Mouse (Mus musculus): ENCODE data around the gene Cers6. TPM values are rescaled to one million over a fixed set of nuclear protein-coding genes. Genes with fewer than 3 reads are reported as not detected.

Gene Cers6
- total RNA-seq, 1 experiment from 2014 or later, result 16.4 TPM

GRCm38 (mm10) chr2:69098701-69099100, 237.5 kb downstream of the Cers6 start:
- no peak for ATAC-seq (replicated peaks; ENCODE audit: low read depth, poor library complexity, severe bottlenecking)

GRCm38 (mm10) chr2:69099147-69099546, 237.9 kb downstream of the Cers6 start:
- no peak for ATAC-seq (replicated peaks; ENCODE audit: low read depth, poor library complexity, severe bottlenecking)

GRCm38 (mm10) chr2:69100706-69101105, 239.5 kb downstream of the Cers6 start:
- ATAC-seq (replicated peaks; ENCODE audit: low read depth, poor library complexity, severe bottlenecking), result peak; percentile 82

- ATAC-seq (replicated peaks; ENCODE audit: low read depth, poor library complexity, severe bottlenecking), result no peak
These were observed 242.3 kb downstream of the Cers6 start for GRCm38 (mm10) chr2:69103526-69103925.

GRCm38 (mm10) chr2:69104511-69105145, 243.4 kb downstream of the Cers6 start:
- no peak for ATAC-seq (replicated peaks; ENCODE audit: low read depth, poor library complexity, severe bottlenecking)

GRCm38 (mm10) chr2:69109246-69109645, 248.0 kb downstream of the Cers6 start:
- ATAC-seq (replicated peaks; ENCODE audit: low read depth, poor library complexity, severe bottlenecking), result peak; percentile 79

- ATAC-seq (replicated peaks; ENCODE audit: low read depth, poor library complexity, severe bottlenecking), result peak; percentile 36
These were observed 248.5 kb downstream of the Cers6 start for GRCm38 (mm10) chr2:69109710-69110109.

- no peak for ATAC-seq (replicated peaks; ENCODE audit: low read depth, poor library complexity, severe bottlenecking)
These were observed 251.4 kb downstream of the Cers6 start for GRCm38 (mm10) chr2:69112609-69113008.

- ATAC-seq (replicated peaks; ENCODE audit: low read depth, poor library complexity, severe bottlenecking), result no peak
These were observed 252.7 kb downstream of the Cers6 start for GRCm38 (mm10) chr2:69113829-69114547.

- no peak for ATAC-seq (replicated peaks; ENCODE audit: low read depth, poor library complexity, severe bottlenecking)
These were observed 254.7 kb downstream of the Cers6 start for GRCm38 (mm10) chr2:69115921-69116320.

GRCm38 (mm10) chr2:69116767-69117166, 255.5 kb downstream of the Cers6 start:
- no peak for ATAC-seq (replicated peaks; ENCODE audit: low read depth, poor library complexity, severe bottlenecking)

GRCm38 (mm10) chr2:69118994-69119393, 257.8 kb downstream of the Cers6 start:
- ATAC-seq (replicated peaks; ENCODE audit: low read depth, poor library complexity, severe bottlenecking), result no peak

- no peak for ATAC-seq (replicated peaks; ENCODE audit: low read depth, poor library complexity, severe bottlenecking)
These were observed 258.5 kb downstream of the Cers6 start for GRCm38 (mm10) chr2:69119718-69120117.

GRCm38 (mm10) chr2:69121681-69122080, 260.4 kb downstream of the Cers6 start:
- ATAC-seq (replicated peaks; ENCODE audit: low read depth, poor library complexity, severe bottlenecking), result no peak

GRCm38 (mm10) chr2:69125425-69125824, 264.2 kb downstream of the Cers6 start:
- no peak for ATAC-seq (replicated peaks; ENCODE audit: low read depth, poor library complexity, severe bottlenecking)

- no peak for ATAC-seq (replicated peaks; ENCODE audit: low read depth, poor library complexity, severe bottlenecking)
These were observed 267.1 kb downstream of the Cers6 start for GRCm38 (mm10) chr2:69128321-69128720.

- ATAC-seq (replicated peaks; ENCODE audit: low read depth, poor library complexity, severe bottlenecking), result peak; percentile 93
These were observed 267.7 kb downstream of the Cers6 start for GRCm38 (mm10) chr2:69128921-69129395.

GRCm38 (mm10) chr2:69129425-69130210, 268.4 kb downstream of the Cers6 start:
- no peak for ATAC-seq (replicated peaks; ENCODE audit: low read depth, poor library complexity, severe bottlenecking)

GRCm38 (mm10) chr2:69132046-69132445, 270.8 kb downstream of the Cers6 start:
- ATAC-seq (replicated peaks; ENCODE audit: low read depth, poor library complexity, severe bottlenecking), result no peak

- ATAC-seq (replicated peaks; ENCODE audit: low read depth, poor library complexity, severe bottlenecking), result no peak
These were observed 271.3 kb downstream of the Cers6 start for GRCm38 (mm10) chr2:69132488-69133040.
